Mouse (Mus musculus) forebrain, embryonic 11.5 days (tissue): ENCODE results near the gene Wdr45. TPM values are rescaled to one million over a fixed set of nuclear protein-coding genes. Genes with fewer than 3 reads are reported as not detected.
"Not testable (repeated sequence)": the region's sequence is repeated elsewhere in the genome, so short reads cannot be mapped to it uniquely, and the experiment has no call there.

Source experiments
- ATAC-seq: fragments of 200-750 bp; cut with Nextera tagmentation; replicated peaks from 2 replicates; pipeline ENCODE4 v1.8.0; 2017; ENCODE audit warnings: moderate TSS enrichment; ENCODE audit not compliant: low FRiP score
- DNase-seq: peaks from one replicate; pipeline ENCODE4 v3.0.0-alpha.2; 2017; ENCODE audit warnings: low spot score
- H3K27ac ChIP-seq: fragments of 300-500 bp; sonication (generic); 2 replicates; pipeline ENCODE4 v1.5.1; 2014; ENCODE audit warnings: low read depth, low read length
- H3K27me3 ChIP-seq: fragments of 300-500 bp; sonication (generic); 2 replicates; pipeline ENCODE4 v1.6.1; 2014; ENCODE audit warnings: mild to moderate bottlenecking, low read length, mixed read lengths; ENCODE audit not compliant: control insufficient read depth, insufficient read depth
- H3K36me3 ChIP-seq: fragments of 300-500 bp; sonication (generic); 2 replicates; pipeline ENCODE4 v1.6.1; 2014; ENCODE audit warnings: mild to moderate bottlenecking, low read length, moderate library complexity, mixed read lengths; ENCODE audit not compliant: control insufficient read depth, insufficient read depth
- H3K4me1 ChIP-seq: fragments of 300-500 bp; sonication (generic); replicated peaks from 2 replicates; pipeline ENCODE4 v1.6.1; 2014; ENCODE audit warnings: low read length, mixed read lengths; ENCODE audit not compliant: control insufficient read depth, insufficient read depth
- H3K4me2 ChIP-seq: fragments of 300-500 bp; sonication (generic); 2 replicates; pipeline ENCODE4 v1.6.1; 2014; ENCODE audit warnings: low read depth, mild to moderate bottlenecking, low read length, moderate library complexity, mixed read lengths; ENCODE audit not compliant: severe bottlenecking
- H3K4me3 ChIP-seq: fragments of 300-500 bp; sonication (generic); 2 replicates; pipeline ENCODE4 v1.5.1; 2014; ENCODE audit warnings: low read depth, low read length
- H3K9ac ChIP-seq: fragments of 300-500 bp; sonication (generic); 2 replicates; pipeline ENCODE4 v1.6.1; 2014; ENCODE audit warnings: low read length
- H3K9me3 ChIP-seq: fragments of 300-500 bp; sonication (generic); 2 replicates; pipeline ENCODE4 v1.6.1; 2016; ENCODE audit warnings: low read length, mixed read lengths; ENCODE audit not compliant: control insufficient read depth
- WGBS: fragments of 180-500 bp; shearing (Covaris S2); extraction: QIAGEN DNeasy Blood & Tissue Kit; methylation state at CpG from one replicate; pipeline ENCODE4 v1.1.7; 2014; 5-methylcytosine and 5-hydroxymethylcytosine counted together
- polyA plus RNA-seq: library from polyadenylated mRNA; unstranded; fragments of >200 nt; fragmentation: Nextera tagmentation; extraction: Ambion mirVana; gene quantifications from 2 replicates; pipeline ENCODE4 v1.2.1, GENCODE M21; 2014

Gene Wdr45
- polyA plus RNA-seq, 1 experiment from 2014 or later, result 17.2 TPM

DNA sequence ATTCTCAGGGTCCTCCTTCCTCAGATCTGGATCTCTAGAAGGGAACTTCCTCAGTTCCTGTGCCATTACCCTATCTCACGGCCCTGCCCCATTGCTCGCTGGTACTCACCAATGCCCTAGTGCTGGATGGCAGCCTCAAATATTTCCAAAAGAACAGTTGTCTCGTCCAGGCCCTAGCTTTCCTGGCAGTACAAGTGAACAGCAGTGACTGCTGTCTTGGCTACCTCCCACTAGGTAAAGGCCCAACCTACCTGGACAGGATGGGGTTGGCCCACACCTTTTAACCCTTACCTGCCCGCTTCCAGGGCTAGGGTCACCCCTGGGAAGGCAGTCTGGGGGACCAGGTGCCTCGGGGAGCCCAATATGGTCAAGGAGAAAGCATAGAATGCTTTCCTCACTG, 27.0 kb downstream of the Wdr45 start:
- Histone ChIP-seq H3K4me2 (no peak overlapping the region), H3K9ac (no peak overlapping the region), H3K4me1 (no peaks in the 10 kb centered on the region), H3K36me3 (no peaks in the 10 kb centered on the region), H3K27me3 (no peaks in the 10 kb centered on the region), H3K27ac (no peak overlapping the region), H3K9me3 (no peaks in the 10 kb centered on the region), H3K4me3 (no peak overlapping the region)
- ATAC-seq (no peak), DNase-seq (no peak)
- 82% methylated on average over 5 of the region's 5 CpGs for WGBS

DNA sequence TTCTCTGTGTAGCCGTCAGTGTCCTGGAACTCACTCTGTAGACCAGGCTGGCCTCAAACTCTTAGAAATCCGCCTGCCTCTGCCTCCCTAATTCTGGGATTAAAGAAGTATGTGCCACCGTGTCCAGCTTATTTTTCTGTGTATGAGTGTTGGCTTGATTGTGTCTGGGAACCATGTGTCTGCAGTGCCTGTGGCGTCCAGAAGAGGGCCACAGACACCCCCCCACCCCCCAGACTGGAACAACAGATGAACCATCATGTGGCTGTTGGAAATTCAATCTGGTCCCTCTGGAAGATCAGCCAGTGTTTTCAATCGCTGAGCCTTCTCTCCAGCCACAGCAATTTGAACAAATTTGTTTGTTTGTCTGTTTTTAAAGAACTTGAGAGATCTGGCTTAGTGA, 29.3 kb downstream of the Wdr45 start:
- ATAC-seq (no peak), DNase-seq (no peak)
- no peak overlapping the region for H3K27ac ChIP-seq
- H3K4me3 ChIP-seq, result no peak overlapping the region
- no peaks in the 10 kb centered on the region for H3K36me3 ChIP-seq
- no peaks in the 10 kb centered on the region for H3K4me1 ChIP-seq
- no peak overlapping the region for H3K9ac ChIP-seq
- no peaks in the 10 kb centered on the region for H3K9me3 ChIP-seq
- no peaks in the 10 kb centered on the region for H3K27me3 ChIP-seq
- H3K4me2 ChIP-seq, result no peak overlapping the region
- 54% methylated on average over 5 of the region's 5 CpGs for WGBS

DNA sequence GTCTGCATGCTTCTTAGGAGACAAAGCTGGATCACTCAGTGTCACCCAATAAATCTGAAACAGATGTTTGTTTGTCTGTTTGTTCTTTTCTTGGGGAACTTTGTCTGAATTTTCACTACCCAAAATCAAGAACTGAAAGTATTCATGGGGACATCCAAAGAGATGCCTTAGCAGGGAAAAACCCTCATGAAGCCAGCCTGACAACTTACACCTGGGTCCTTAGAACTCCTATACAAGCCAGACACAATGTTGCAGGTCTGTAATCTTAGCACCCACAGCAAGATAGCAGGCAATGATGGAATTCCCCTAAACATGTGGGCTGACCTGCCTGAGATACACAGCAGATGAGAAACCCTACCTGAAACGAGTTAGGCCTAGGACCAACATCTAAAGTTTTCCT, 30.8 kb downstream of the Wdr45 start:
- no peak for ATAC-seq
- Histone ChIP-seq H3K4me2 (no peak overlapping the region), H3K36me3 (no peaks in the 10 kb centered on the region), H3K4me3 (no peak overlapping the region), H3K27ac (no peak overlapping the region), H3K4me1 (no peaks in the 10 kb centered on the region), H3K9me3 (no peaks in the 10 kb centered on the region), H3K27me3 (no peaks in the 10 kb centered on the region), H3K9ac (no peak overlapping the region)
- WGBS, result 100% methylated on average over 1 of the region's 1 CpGs
- DNase-seq, result no peak

DNA sequence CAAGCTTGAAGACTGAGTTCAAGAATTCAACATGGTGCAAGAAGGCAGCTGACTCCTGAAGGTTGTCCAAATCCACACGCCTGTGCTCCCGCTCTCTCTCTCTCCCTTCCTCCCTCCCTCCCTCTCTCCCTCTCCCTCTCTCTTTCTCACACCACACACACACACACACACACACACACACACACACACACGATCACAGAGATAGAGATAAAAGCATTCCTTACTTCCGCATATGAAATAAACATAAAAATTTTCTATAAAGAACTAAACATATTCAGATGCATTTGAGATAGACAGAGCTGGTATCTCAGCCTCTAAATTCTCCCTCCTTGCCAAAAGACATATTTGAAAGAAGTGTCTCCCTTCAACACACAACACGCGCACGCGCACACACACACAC, 31.3 kb downstream of the Wdr45 start:
- no peak overlapping the region for H3K4me2 ChIP-seq
- DNase-seq, result no peak
- no peak overlapping the region for H3K9ac ChIP-seq
- H3K27ac ChIP-seq, result no peak overlapping the region
- no peaks in the 10 kb centered on the region for H3K9me3 ChIP-seq
- no peaks in the 10 kb centered on the region for H3K27me3 ChIP-seq
- no peaks in the 10 kb centered on the region for H3K36me3 ChIP-seq
- H3K4me1 ChIP-seq, result no peaks in the 10 kb centered on the region
- ATAC-seq, result no peak
- WGBS, result 90% methylated on average over 8 of the region's 8 CpGs
- no peak overlapping the region for H3K4me3 ChIP-seq

DNA sequence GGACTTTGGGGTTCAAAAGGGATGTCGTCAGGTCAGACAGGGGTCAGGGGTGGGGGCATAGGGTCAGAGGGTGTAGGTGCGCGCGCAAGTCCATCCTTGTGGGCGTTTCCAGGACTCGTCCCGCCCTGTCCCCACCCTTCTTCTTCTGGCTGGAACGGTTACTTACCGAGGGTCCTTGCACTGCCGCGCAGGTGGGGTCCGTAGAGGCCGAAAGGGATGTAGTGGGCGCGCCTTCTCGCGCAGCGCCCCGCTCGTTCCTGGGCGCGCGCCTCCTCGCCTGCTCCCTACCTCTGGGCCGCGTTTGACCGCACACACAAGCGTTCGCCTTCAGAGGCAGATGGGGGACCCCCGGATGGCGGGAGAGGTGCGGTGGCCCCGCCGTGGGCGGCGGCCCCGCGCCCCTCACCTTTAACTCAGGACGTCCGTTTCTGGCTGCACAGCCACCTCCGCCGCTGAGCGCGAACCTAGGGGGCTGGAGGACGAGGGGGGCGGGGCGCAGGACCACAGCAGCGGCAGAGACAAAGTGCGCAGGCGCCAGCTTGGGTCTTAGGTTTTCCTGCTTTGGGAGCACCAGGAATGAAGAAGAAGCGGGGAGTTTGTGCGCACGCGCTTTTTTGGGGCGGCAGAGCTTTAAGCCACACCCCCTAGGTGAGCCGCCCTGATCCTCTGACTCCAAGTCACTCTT, 36.4 kb downstream of the Wdr45 start, which contains the start of gene Ccdc120:
Gene Ccdc120, minus strand, starts transcription at position 474 of the 685 bp plus-strand sequence.
- DNase-seq, result peak; percentile 88
- no peak within 1 kb of the TSS for H3K27ac ChIP-seq
- 10% methylated on average over 41 of the region's 56 CpGs for whole genome bisulfite sequencing

DNA sequence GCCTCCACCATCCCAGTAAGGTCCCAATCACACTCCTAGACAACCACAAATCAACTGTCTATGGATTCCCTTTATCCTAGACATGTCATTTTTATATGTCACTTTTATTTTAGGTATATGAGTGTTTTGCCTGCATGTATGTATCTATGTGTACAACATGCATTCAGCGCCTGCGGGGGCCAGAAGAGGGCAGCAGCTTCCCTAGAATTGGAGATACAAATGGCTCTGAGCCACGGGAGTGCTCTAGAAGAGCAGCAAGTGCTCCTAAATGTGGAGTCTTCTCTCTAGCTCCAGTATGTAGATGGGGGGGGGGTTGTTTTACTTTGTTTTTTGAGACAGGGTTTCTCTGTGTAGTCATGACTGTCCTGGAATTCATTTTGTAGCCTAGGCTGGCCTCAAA, 39.5 kb downstream of the Wdr45 start:
- not testable (repeated sequence) for H3K4me1 ChIP-seq, DNase-seq, H3K9ac ChIP-seq, H3K4me2 ChIP-seq, H3K27me3 ChIP-seq, ATAC-seq, H3K4me3 ChIP-seq, H3K9me3 ChIP-seq, H3K36me3 ChIP-seq, H3K27ac ChIP-seq
- WGBS, result 19% methylated on average over 3 of the region's 3 CpGs

More for the DNA sequence above, 36.4 kb downstream of the Wdr45 start, which contains the start of gene Ccdc120:
- no peaks in the 10 kb centered on the region for H3K27me3 ChIP-seq
- no peaks in the 10 kb centered on the region for H3K9me3 ChIP-seq
- no peaks in the 10 kb centered on the region for H3K36me3 ChIP-seq
- peak within 1 kb of the TSS; percentile 72 for H3K9ac ChIP-seq
- peak within 1 kb of the TSS; percentile 55 for H3K4me3 ChIP-seq
- H3K4me2 ChIP-seq, result peak within 1 kb of the TSS; percentile 53
- H3K4me1 ChIP-seq, result no peaks in the 10 kb centered on the region
- ATAC-seq, result peak; percentile 85

DNA sequence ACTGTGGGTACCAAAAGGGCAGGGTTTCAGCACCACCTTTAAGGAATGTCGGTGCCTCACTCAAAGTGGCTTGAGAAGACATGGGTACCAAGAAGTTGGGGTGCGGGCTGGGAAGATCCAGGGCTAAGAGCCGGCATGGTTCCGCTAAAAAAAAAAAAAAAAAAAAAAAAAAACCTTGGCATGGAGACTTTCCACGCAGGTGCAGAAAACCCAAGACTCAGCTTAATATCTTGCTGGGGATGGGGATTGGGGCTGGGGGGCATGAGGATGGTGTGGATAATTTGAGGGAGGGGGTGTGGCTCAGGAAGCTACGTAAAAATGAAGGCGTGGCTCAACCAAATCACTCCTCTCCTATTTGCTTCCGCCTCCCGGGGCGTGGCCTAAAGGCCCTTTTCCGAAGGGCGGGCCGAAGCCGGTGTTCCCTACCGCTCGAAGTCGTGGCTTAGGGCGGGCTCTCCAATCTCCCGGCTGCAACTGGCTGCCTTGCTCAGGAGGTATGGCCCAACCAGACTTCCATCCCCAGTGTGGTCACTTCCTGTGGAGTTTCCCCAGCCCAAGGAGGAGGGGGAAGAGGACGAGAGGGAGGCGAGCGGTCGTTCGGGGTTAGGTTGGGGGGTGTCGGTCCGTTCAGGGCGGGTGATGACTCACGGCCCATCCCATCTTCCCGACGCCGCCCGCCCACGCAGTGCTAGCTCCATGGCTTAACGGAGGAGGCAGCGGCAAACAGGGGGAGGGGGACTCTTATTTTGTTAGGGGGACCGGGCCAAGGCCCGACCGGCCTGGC, 48.2 kb downstream of the Wdr45 start, which contains the start of gene Tfe3:
Gene Tfe3, plus strand, starts transcription at position 424 of the 784 bp plus-strand sequence.
- Histone ChIP-seq H3K9me3 (no peaks in the 10 kb centered on the region), H3K4me3 (peak within 1 kb of the TSS; percentile 58), H3K36me3 (no peaks in the 10 kb centered on the region), H3K4me2 (peak within 1 kb of the TSS; percentile 68), H3K27me3 (no peaks in the 10 kb centered on the region), H3K4me1 (peaks cover 2% of the 10 kb centered on the region; the same call in 1 of the 2 replicates), H3K27ac (no peak within 1 kb of the TSS), H3K9ac (peak within 1 kb of the TSS; percentile 51)
- peak; percentile 91 for DNase-seq
- WGBS, result 19% methylated on average over 36 of the region's 38 CpGs
- ATAC-seq, result peak; percentile 94

DNA sequence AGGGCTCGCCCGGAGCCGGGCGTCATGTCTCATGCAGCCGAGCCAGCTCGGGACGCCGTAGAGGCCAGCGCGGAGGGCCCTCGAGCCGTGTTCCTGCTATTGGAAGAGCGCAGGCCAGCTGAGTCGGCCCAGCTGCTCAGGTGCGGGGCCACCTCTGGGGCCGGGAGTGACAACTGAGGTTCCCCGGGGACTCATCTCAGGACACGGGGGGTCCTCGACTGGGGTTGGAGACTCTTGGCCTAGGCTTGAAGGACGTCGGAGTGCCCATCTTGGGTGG, 48.7 kb downstream of the Wdr45 start:
- 17% methylated on average over 21 of the region's 21 CpGs for WGBS
- peak overlapping the region; percentile 68 for H3K4me2 ChIP-seq
- peak; percentile 15 for ATAC-seq
- H3K9ac ChIP-seq, result peak overlapping the region; percentile 51
- H3K4me1 ChIP-seq, result peaks cover 2% of the 10 kb centered on the region; the same call in 1 of the 2 replicates
- H3K4me3 ChIP-seq, result peak overlapping the region; percentile 58
- H3K27me3 ChIP-seq, result no peaks in the 10 kb centered on the region
- H3K27ac ChIP-seq, result no peak overlapping the region
- DNase-seq, result no peak
- H3K36me3 ChIP-seq, result no peaks in the 10 kb centered on the region; the same call in 1 of the 2 replicates
- no peaks in the 10 kb centered on the region for H3K9me3 ChIP-seq
